Mouse (Mus musculus): ENCODE data around the gene Itpa.
"Not testable (repeated sequence)": the region's sequence is repeated elsewhere in the genome, so short reads cannot be mapped to it uniquely, and the experiment has no call there.

Gene Itpa

DNA sequence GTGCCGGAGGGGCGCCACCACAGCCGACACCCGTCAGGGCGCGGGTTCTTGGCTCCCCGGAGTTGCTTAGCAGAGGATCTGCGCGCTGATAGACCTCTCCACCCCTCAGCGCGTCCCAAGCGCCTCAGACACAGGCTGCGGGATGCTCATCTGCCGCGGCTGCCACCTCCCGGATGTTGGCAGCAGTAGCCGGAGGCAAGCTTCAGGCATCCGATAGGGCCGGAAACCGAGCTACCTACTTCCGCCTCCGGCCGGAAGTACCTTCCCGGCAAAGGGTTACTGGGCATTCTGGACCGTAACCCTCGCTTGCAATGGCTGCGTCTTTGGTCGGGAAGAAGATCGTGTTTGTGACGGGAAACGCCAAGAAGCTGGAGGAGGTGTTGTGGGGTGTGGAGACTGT lies at the start of gene Itpa:
Gene Itpa (plus strand): TSS at position 52 of the 400 bp plus-strand sequence.
- DNase-seq (ENCODE audit: low spot score in 2 of 2) = peak; percentile 81 to 90

DNA sequence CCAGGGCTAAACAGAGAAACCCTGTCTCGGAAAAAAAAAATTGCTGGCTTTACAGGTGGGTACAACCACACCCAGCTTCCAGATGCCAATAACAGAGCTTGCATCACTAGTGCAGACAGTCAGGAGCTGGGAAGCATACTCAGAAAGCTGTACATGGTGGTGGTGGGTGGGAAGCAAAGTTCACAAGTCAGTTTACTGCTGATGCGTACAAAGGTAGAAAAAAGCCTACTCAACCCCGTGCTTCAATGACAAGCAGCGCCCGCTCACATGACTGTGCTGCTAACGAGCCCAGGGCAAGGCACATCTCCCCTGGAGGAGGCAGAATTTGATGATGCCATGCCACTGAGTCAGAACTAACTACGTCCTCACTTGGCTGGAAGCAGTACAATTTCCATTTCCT lies 48.4 kb upstream of the Itpa start:
- no peak for DNase-seq (ENCODE audit: low spot score in 2 of 2)

DNA sequence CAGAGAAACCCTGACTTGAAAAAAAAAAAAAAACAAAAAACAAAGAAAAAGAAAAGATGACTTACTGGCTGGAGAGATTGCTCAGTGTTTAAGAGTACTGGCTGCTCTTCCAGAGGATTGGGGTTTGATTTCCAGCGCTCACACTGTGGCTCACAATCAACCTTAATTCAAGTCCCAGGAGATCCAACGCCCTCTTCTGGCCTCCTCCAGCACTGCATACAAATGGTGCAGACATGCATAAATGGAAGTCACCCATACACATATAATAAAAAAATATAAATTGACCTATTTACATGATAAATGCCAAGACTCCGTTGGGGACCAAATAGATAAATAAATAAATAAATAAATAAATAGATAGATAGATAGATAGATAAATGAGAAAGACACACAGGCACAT lies 39.0 kb upstream of the Itpa start:
- DNase-seq (ENCODE audit: low spot score in 2 of 2) = peak in 1 of 2 experiments; percentile 59

DNA sequence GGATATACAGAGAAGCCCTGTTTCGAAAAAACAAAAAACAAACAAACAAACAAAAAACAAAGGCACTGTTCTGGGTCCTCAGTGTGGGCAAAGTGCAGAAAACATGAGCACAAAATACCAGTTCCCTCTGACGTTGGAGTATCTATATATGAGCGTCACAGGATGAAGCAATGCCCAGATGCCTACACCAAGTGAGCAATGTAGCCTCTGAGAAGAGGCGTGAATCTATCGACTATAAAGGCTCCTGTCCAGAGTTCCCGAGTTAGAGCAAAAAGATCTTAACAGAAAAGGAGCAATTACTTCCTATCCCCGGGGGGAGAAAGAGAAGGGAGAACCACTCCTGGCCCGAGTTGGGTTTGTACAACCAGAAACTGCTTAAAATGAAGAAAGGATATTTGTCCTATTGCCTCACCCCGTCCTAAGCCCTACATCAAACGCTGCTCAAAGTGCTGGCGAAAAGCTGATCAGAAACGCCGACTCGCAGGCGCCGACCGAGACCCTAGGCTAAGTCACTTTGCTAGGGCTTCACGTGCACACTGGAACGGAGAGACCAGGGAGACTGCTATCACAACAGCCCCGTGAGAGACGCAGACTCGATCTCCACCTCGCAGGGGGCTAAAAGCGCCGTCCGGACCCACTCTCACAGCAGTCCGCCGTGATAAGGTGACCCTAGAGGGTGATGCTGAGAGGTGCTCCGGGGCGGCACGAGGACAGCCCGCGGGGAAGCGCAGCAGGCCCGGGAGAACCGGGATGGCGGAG lies 38.2 kb upstream of the Itpa start:
- no peak for DNase-seq (ENCODE audit: low spot score in 2 of 2)

DNA sequence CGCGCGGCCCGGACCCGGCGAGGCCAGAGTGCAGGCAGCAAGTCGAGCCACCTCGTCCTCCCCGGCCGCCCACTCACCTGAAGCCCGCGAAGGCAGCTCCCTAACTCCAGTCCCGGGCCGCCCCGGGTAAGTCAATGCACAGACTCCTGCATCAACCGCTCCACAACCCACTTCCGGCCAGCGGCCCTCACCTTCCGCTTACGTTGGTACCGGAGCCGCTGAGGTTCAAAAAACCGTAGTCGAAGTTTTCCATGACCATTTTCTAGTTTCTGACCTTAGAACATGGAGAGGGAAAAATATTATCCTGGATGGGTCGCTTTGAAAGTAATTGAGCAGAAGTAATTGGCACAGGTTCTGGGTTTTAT lies 37.6 kb upstream of the Itpa start, which contains the start of the genes Fastkd5 and Ubox5:
Gene Fastkd5 (minus strand): TSS at position 189 of the 365 bp plus-strand sequence.
Gene Ubox5 (minus strand): TSS at position 200 of the 365 bp plus-strand sequence.
- DNase-seq (ENCODE audit: low spot score in 2 of 2) = peak; percentile 93 to 94

DNA sequence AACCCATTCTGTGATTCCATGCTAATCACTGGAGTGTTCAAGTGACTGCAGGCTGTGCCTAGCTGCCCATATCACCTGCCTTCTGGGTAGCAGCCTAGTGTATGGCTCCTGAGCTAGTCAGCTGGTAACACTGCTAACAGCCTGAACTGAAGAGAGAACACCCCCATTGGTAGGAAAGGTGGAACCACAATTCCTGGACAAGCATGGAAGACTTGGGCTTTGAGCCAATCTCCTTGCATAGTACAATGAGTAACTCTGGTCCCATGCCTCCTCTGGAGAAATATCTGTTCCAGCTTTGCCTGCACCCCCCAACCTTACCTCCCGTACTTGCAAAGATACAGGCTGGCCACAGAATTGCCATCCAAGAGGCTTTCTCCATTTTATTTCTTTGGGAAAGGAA lies 35.0 kb upstream of the Itpa start:
- no peak for DNase-seq (ENCODE audit: low spot score in 2 of 2)

DNA sequence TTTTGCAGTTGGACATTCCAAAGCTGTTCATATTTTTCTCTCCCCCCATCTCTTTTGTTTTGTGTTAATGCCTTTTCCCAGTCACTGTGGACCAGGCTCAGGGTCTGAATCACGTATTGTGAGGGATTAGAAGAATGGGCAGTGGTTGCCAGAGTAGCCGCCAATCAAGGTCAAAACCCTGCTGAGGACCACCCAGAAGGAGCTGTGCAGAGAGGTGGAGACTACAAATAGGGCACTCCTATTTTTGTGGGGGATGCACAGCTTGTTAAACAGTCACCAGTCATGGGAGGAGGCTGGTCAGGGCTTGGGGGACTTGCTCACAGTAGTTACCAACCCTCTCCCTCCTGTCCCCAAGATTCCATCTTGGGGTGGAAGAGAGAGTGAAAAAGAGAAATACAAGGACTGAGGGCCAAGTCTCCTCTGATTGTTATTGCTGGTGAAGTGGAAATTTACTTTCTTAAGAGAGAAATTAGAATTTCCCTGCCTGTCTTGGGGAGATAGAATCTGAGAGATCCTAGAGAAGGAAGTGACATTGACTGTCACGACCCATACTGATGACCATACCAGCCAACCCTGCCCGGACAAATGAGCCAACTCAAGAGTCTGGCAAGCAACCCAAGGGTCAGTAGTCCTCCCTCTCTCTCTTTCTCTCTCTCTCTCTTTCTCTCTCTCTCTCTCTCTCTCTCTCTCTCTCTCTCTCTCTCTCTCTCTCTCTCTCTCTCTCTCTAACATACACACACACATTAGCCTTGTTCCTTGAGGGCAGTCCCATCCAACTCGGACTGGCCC lies 34.3 kb upstream of the Itpa start:
- no peak for DNase-seq (ENCODE audit: low spot score in 2 of 2)

DNA sequence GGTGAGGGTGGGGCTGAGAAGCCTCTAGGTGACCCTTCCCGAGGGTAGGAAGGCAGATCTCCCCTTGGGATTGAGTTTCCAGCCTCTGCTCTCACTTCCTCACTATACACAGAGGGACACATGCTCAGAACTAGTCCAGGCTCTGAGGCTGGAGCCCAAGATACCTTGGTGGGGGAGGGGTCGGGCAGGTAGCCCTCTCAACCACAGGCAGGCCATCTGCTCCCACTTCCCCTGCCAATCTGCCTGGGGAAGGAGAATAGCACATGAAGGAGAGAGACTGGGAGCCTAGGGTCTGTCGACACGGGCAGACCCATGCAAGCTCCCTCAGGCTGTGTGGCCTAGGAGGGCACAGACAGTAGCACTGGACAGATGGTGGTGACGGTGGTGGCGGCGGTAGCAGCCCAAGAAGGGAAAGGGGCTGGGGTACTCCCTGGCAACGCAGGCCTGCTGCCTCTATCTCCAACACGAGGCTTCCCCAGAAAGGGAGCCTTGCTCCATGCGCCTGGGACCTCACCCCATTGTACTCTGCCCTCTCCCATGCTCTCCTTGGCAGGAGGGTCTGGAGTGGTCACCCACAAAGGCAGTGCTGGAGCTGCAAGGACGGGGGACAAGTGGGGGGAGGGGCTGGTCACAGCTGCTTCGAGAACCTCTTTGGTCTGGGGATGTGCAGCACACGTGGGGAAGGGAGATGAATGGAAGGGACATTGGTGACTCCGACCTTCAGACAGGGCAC lies 33.2 kb upstream of the Itpa start:
- no peak for DNase-seq (ENCODE audit: low spot score in 2 of 2)

DNA sequence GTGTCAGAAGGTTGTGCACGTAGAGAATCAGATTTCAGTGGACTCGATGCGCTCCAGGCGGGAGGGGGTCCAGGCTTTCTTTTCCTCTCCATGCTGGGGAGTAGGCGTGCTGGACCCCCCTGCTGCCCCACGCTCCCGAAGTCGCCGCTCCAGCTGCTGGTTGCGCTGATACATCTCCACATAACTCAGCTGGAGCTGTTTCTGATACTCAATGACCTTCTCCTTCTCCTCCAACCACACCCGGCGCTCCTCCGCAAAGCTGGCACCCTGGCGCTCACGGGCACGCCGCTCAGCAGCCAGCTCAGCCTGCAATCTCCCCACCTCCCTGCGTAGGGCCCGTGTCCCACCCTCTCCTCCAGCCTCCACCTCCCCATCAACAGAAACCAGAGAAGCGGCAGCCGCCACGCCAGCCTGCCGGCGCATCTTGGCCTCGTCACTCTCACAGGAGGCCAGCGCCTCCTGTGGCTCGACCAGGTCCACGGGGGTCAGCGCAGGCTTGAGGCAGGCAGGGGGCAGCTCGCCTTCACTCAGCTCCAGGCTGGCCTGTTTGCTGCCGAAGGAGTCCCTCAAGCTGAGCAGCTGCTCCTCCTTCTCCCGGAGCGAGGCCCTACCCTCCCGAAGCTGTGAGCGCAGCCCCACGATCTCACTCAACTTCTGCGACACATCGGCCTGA lies 32.5 kb upstream of the Itpa start:
- DNase-seq (ENCODE audit: low spot score in 2 of 2) = peak in 1 of 2 experiments; percentile 42

DNA sequence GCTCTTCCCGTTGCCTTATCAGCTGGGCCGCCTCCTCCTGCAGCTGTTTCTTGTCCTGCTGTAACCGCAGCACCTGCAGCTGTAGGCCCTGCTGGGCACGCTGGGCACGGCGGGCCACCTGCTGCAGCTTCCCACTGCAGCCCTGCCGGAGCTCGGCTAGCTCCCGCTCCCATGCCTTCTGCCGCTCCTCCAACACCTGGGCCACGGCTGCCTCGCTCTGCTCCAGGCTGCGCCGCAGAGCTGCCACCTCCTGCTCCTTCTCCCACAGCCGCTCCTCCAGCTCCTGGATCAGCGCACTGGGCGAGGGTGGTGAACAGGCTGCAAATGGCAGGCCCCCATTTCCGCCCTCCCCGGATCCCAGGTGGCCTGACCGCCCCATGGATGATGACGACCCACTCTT lies 31.6 kb upstream of the Itpa start:
- peak in 1 of 2 experiments; percentile 56 for DNase-seq (ENCODE audit: low spot score in 2 of 2)

DNA sequence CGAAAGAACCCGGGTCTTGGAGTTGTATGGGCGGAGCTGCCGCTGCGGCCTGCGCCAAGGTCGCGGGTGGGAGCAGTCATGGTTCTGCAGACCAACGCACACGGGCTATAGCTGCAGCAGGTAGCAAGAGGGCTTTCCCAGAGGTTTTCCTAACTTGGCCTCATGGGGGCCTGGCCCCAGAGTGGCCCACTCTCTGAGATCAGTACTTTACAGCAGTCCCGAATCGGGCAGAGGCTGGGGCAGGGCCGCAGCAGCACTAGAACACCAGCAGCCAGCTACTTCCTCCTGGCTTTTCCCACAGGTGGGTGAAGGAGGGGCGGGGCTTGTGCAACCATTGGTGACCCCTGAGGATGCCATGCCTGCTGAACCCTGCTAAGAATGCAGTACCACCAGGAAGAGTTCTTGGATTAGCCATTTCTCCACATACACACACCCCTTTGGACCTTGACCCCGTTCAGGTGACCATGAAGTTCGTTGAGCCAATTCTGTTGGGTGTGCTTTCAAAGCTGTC lies 29.3 kb upstream of the Itpa start:
- DNase-seq (ENCODE audit: low spot score in 2 of 2) = no peak

DNA sequence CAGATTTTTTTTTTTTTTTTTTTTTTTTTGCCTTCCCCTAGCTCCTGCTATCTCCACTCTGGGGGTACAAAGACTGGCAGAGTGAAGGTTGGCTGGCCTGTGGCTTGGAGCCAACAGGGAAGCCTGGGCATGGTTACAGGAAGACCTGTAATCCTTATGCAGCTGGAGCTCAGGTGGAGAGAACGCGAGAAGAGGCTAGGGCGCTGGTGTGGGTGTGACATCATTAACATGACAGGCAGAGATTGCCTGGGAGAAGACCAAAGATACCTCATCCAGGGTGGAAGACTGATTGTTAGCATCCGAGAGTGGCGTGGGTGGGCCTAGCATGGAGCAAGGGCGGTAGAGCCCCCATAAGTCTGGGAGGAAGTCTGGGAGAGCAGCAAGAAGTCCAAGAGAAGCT lies 28.1 kb upstream of the Itpa start:
- DNase-seq (ENCODE audit: low spot score in 2 of 2) = no peak

DNA sequence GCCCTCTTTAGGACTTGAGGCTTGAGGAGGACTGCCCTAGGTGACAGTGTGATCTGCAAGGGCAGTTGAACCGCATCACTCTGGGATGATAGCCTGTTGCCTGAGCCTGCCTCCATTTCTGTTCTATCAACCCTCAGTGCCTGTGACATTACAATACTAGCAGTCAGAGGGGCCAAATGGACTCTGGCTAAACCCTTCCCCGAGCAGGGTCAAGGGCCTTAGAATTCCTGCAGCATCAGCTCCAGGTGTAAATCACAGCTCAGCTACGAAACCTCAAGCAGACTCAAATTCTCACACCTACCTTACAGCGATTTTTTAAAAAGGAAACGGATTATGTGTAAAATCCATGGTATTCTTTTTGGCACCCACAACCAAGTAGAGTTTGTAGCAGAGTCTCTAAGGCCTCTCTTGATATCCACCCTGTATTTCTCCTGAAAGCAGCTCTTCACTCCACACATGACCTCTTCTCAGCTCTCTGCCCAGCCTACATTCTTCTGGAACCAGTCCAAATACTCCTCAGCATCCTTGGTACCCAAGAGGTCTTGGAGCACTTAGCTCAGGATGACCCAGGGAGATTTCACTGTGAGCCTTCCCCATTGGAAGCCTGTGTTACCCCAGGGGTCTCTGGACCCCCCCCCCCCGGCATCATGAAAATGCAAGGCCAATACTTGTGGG lies 25.9 kb upstream of the Itpa start:
- no peak for DNase-seq (ENCODE audit: low spot score in 2 of 2)

DNA sequence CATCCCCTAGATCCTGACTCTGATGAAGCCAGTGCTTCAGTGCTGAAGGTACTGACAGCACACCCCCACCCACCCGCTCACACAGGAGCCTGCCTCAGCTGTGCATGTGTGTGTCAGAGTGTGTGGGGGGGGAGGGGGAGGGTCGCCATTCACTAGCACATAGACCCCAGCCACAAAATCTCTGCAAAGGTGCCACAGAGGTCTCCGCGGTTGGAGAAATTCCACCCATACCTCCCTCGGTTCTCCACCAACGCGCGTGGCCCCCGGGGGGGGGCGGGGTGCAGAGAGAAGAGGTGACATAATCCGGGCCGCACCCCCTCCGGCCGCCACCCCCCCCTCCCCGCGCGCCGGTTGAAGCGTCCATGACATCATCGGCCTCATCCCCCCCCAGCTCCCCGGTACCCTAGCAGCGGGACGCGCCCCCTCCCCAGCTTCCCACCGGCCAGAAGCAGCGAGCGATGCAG lies 25.2 kb upstream of the Itpa start:
- DNase-seq (ENCODE audit: low spot score in 2 of 2) = no peak

DNA sequence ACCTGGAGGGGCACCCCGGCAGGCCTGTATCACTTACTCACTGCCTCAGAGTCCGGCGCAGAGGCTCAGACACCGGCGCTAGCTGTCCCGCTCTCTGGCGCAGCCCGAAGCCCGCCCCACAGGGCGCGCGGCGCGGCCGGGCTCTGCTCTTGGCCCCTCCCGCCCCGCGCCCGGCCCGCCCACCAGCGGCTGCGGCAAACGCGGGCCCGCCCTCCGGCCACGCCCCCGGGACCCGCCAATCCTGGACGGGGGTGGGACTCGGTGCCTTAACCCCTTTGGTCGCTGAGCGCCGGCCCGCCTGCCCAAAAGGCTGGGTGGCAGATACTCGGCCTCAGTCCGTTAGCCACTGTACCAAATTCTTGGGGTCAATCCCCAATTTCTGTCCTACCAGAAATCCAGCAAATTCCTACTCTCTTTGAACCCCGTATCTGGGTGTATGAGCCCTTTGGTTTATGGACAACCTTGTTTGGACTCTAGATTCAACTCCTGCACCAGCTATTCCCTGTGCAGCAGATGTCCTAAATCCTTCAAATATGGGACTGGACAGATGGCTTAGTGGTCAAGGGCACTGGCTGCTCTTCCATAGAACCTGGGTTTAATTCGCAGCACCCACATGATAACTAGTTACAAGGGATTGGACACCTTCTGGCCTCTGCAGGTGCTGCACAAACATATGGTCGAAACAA lies 24.6 kb upstream of the Itpa start, which contains the start of gene Lzts3:
Gene Lzts3 (minus strand): TSS at position 120 of the 686 bp plus-strand sequence.
- DNase-seq (ENCODE audit: low spot score in 2 of 2) = peak; percentile 89 to 95

DNA sequence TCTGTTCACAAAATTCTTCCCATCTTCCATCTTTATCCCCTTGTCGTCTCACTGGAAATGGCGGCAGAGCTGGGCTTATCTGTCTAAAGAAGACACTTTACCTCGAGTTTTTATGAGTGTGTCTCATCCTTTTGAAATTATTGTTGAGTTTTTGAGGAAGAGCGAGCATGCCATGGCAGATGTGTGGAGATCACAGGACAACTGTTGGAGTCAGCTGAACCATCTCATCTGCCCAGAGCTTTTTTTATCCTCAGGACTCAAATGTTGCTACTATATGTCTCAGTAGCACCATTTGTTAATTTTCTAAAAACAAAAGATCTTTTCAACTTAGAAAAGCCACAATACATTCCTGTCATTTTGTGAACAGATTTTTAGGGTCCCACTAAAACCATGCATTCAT lies 22.2 kb upstream of the Itpa start:
- DNase-seq (ENCODE audit: low spot score in 2 of 2) = no peak

DNA sequence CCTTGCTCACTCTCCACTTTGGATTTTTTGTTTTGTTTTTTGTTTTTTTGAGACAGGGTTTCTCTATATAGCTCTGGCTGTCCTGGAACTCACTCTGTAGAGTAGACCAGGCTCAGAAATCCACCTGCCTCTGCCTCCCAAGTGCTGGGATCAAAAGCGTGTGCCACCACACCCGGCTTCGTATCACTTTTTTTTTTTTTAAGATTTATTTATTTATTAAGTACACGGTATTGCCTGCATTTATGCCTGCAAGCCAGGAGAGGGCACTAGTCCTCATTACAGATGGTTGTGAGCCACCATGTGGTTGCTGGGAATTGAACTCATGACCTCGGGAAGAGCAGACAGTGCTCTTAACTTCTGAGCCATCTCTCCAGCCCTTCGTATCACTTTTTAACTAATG lies 18.4 kb upstream of the Itpa start:
- DNase-seq (ENCODE audit: low spot score in 2 of 2) = not testable (repeated sequence)

DNA sequence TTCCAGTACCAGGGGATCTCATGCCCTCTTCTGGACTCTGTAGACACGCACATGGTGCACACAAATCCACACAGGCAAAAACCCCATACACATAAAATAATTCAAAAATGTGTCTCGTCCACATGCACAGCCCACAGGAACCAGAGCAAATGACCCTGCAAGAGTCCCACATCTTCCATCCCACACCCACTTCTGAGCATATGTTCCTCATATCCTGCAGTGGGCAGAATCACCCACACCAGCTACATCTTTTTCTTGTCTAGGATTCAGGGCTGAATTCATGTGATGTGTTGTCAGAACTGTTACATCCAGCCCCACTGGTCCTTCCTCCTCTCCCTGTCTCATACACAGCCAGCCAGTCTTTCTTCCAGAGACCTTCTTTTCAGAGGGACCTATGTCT lies 14.1 kb upstream of the Itpa start:
- DNase-seq (ENCODE audit: low spot score in 2 of 2) = no peak

DNA sequence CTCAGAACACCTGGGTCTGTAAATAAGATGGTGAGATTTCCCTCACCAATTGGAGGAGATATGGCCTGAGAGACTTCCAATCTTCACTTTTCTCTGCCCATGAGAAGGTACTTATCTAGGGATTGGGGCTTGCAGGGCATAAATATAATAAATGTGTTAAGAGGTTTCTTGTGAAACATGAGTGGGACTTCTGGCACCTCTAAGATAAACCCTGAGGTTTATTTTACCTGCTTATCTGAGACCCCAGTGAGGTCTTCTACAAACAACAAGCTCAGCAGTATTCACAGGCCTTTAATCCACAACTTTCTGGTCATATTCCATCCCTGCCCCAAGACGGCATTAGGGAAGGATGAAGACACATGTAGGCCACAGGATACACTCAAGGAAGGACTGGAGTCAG lies 13.7 kb upstream of the Itpa start:
- no peak for DNase-seq (ENCODE audit: low spot score in 2 of 2)

DNA sequence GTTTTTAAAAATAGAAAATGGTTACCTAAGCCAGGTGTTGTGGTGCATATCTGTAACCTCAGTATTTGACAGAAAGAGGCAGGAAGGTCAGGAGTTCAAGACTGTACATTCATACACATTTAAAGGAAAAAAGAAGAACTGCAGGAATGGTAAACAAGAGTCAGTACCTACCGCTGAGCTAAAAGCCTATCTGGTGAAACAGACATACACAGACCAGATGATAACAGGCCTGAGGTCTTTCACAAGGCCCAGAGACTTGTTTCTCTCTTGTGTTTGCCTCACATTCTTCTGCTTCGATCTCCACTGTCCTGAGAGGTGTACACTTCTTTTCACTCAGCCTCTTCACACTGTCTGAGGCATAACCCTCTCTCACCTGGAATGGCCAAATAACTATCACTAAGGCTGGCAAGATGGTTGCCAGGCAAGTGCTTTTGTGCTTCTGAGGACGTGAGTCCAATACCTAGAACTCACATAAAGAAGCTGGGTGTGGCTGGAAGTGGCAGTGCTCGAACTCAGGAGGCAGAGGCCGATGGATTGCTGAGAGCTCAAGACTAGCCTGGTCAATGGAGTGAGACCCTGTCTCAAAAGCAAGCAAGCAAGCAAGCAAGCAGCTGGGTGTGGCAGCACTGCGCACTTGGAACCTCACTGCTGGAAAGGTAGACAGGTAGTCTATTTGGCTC lies 11.6 kb upstream of the Itpa start:
- peak in 1 of 2 experiments; percentile 45 for DNase-seq (ENCODE audit: low spot score in 2 of 2)
